Mouse (Mus musculus): ENCODE data around the gene Trem2. TPM values are rescaled to one million over a fixed set of nuclear protein-coding genes. Genes with fewer than 3 reads are reported as not detected.

Gene Trem2
- polyA plus RNA-seq (2014; fragmentation: Illumina TruSeq; extraction: RNeasy Lipid Tissue Mini Kit (QIAGEN cat#74804)), result 0.26 TPM

GRCm38 (mm10) chr17:48346231-48346630 is at the start of gene Trem2:
Trem2 (plus strand) TSS chr17:48346401.

DNA sequence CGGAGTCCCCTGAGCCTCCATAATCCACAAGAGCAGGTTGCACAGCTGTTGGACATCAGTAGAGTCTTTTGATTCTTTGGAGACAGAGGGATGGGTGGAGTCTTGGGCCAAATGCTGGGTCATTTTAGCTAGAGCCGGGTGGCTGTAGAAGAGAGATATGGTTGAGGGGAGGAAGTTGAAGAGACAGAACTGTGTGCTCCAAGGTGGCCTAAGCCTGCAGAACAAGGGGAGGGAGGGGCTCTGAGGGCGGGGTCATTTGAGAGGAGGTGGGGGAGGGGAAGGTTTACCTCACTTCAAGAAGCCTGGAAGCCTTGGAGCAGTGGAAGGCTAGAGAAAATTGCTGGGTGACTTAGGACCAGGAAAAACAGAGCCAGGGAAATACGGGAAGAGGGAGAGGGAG is 47.0 kb upstream of the Trem2 start, which contains the start of gene Treml2:
Treml2 (plus strand) TSS at position 296 of the 400 bp plus-strand sequence.

GRCm38 (mm10) chr17:48315905-48316579 is 30.2 kb upstream of the Trem2 start, which contains the start of gene B430306N03Rik:
B430306N03Rik (plus strand) TSS chr17:48316141.

GRCm38 (mm10) chr17:48359616-48360015 is 13.4 kb downstream of the Trem2 start, which contains the start of gene Treml1:
Treml1 (plus strand) TSS chr17:48359916.

Other genes starting within 250 kb of the Trem2 start
- not detected for gene 9830107B12Rik, start 200.1 kb upstream of the Trem2 start, polyA plus RNA-seq (2014; fragmentation: Illumina TruSeq; extraction: RNeasy Lipid Tissue Mini Kit (QIAGEN cat#74804))
- 0.97 TPM for gene A530064D06Rik, start 179.1 kb upstream of the Trem2 start, polyA plus RNA-seq (2014; fragmentation: Illumina TruSeq; extraction: RNeasy Lipid Tissue Mini Kit (QIAGEN cat#74804))
- gene Trem1, start 113.6 kb upstream of the Trem2 start, polyA plus RNA-seq (2014; fragmentation: Illumina TruSeq; extraction: RNeasy Lipid Tissue Mini Kit (QIAGEN cat#74804)), result not detected
- gene Trem3, start 98.6 kb upstream of the Trem2 start, polyA plus RNA-seq (2014; fragmentation: Illumina TruSeq; extraction: RNeasy Lipid Tissue Mini Kit (QIAGEN cat#74804)), result not detected
- not detected for gene Treml4, start 82.1 kb upstream of the Trem2 start, polyA plus RNA-seq (2014; fragmentation: Illumina TruSeq; extraction: RNeasy Lipid Tissue Mini Kit (QIAGEN cat#74804))
- gene Treml2, start 46.9 kb upstream of the Trem2 start, polyA plus RNA-seq (2014; fragmentation: Illumina TruSeq; extraction: RNeasy Lipid Tissue Mini Kit (QIAGEN cat#74804)), result not detected
- gene B430306N03Rik, start 30.3 kb upstream of the Trem2 start, polyA plus RNA-seq (2014; fragmentation: Illumina TruSeq; extraction: RNeasy Lipid Tissue Mini Kit (QIAGEN cat#74804)), result 0.86 TPM
- not detected for gene Treml1, start 13.5 kb downstream of the Trem2 start, polyA plus RNA-seq (2014; fragmentation: Illumina TruSeq; extraction: RNeasy Lipid Tissue Mini Kit (QIAGEN cat#74804))
- gene Nfya, start 63.5 kb downstream of the Trem2 start, polyA plus RNA-seq (2014; fragmentation: Illumina TruSeq; extraction: RNeasy Lipid Tissue Mini Kit (QIAGEN cat#74804)), result 41.9 TPM
- gene Oard1, start 63.6 kb downstream of the Trem2 start, polyA plus RNA-seq (2014; fragmentation: Illumina TruSeq; extraction: RNeasy Lipid Tissue Mini Kit (QIAGEN cat#74804)), result 40.5 TPM
- gene Apobec2, start 86.5 kb downstream of the Trem2 start, polyA plus RNA-seq (2014; fragmentation: Illumina TruSeq; extraction: RNeasy Lipid Tissue Mini Kit (QIAGEN cat#74804)), result not detected
- not detected for gene Tspo2, start 105.1 kb downstream of the Trem2 start, polyA plus RNA-seq (2014; fragmentation: Illumina TruSeq; extraction: RNeasy Lipid Tissue Mini Kit (QIAGEN cat#74804))
- 0.26 TPM for gene Unc5cl, start 108.5 kb downstream of the Trem2 start, polyA plus RNA-seq (2014; fragmentation: Illumina TruSeq; extraction: RNeasy Lipid Tissue Mini Kit (QIAGEN cat#74804))